Mouse (Mus musculus) adrenal gland, postnatal 10 days (tissue): ENCODE measurements around the gene Slc6a5. TPM values are rescaled to one million over a fixed set of nuclear protein-coding genes. Genes with fewer than 3 reads are reported as not detected.
"Not testable (repeated sequence)": the region's sequence is repeated elsewhere in the genome, so short reads cannot be mapped to it uniquely, and the experiment has no call there.

Experiments
- DNase-seq: peaks from one replicate; pipeline ENCODE4 v3.0.0; 2021; ENCODE audit warnings: mixed read lengths
- total RNA-seq, 2 experiments: library from RNA; stranded (reverse); gene quantifications; 2 replicates each; pipeline ENCODE4 v1.2.3; 2021

Slc6a5 gene
- total RNA-seq, 2 experiments from 2014 or later = 0.58 to 1.7 TPM

GRCm38 (mm10) chr7:49913164-49913563, 3.2 kb downstream of the Slc6a5 start:
- DNase-seq = no peak

DNA sequence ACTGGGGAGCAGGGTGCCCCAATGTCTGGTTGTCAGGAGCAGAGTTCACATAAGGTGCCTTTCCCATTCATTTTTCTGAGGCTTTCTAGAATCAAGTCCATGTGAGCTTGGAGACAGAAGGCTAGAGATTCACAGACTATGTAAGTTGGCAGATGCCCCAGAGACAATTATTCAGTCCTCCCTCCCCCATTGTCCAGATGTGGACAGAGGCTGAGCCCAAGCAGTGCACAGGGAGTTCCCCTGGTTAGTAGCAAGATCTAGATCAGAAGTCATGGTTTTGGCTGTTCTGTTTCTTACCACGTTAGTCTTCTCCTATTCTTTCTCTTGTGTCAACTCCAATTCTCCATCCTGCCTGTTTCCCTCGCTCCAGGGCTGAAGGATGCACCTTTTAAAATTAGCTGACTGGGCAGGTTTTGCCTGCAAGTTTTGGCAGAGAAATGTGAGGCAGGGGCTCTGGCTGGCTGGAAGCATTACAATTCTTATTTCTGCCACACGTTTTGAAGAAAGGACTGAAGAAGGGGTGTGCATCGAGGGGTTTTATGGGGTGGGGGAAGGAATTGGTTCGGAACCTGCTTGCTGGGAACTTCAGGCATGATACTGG, 3.9 kb downstream of the Slc6a5 start:
- DNase-seq = no peak

GRCm38 (mm10) chr7:49914946-49915345, 5.0 kb downstream of the Slc6a5 start:
- DNase-seq = no peak

- DNase-seq = no peak
Measured at GRCm38 (mm10) chr7:49915471-49915870, 5.5 kb downstream of the Slc6a5 start.

DNA sequence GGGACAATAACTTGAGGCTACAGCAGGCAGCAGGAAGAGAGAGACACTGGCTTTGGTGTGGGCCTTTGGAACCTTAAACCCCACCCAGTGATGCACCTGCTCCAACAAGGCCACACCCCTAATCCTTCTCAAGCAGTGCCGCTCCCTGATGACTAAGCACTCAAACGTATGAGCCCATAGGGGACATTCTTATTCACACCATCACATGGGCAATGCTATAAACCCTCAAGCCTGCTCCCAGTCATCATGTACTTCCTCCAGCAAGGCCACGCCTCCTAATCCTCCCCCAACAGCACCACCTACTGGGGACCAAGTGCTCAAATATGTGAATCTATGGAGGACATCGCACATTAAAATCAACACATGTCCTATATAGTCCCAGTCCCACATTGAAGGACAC, 9.5 kb downstream of the Slc6a5 start:
- DNase-seq = no peak

DNA sequence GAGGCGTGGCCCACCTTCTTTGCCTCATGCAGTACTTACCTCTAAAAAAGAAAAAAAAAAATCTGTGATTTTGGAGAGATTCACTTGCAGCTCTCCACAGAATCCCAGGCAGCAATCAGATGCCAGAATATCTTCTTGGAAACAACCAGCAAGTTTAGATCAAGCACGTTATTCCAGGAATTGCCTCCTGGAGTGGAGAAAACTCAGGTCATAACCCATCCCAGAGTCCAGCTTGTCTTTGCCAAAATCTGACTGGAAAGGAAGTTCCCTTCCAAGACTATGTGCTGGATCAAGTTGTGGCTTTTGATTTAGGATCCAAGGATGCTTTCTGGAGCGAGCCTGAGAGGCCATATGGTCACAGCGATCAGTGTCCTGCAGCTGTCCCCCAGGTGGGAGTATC, 10.8 kb downstream of the Slc6a5 start:
- no peak for DNase-seq

- DNase-seq = peak; percentile 38
Measured at GRCm38 (mm10) chr7:49922928-49923327, 13.0 kb downstream of the Slc6a5 start.

- DNase-seq = peak; percentile 87
Measured at GRCm38 (mm10) chr7:49923376-49923775, 13.4 kb downstream of the Slc6a5 start.

DNA sequence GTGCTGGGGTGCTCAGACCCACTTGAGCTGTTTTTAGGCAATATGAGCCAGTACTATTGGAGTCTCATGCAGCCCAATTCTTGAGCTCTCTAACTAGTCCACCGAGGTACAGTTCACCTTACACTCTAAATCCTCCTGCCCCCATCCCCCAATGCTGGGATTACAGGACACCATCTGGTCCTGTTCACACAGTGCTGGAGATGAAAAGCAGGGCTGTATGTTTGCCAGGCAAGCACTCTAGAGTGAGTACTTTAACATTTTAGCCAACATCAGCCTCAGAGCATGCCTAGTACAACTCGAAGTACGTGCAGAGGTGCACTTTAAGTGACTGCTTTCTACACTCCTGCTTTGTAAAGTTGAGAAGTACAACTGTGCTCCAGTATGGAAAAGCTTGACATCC, 18.6 kb downstream of the Slc6a5 start:
- no peak for DNase-seq

- DNase-seq = no peak
Measured at GRCm38 (mm10) chr7:49929999-49930398, 20.1 kb downstream of the Slc6a5 start.

DNA sequence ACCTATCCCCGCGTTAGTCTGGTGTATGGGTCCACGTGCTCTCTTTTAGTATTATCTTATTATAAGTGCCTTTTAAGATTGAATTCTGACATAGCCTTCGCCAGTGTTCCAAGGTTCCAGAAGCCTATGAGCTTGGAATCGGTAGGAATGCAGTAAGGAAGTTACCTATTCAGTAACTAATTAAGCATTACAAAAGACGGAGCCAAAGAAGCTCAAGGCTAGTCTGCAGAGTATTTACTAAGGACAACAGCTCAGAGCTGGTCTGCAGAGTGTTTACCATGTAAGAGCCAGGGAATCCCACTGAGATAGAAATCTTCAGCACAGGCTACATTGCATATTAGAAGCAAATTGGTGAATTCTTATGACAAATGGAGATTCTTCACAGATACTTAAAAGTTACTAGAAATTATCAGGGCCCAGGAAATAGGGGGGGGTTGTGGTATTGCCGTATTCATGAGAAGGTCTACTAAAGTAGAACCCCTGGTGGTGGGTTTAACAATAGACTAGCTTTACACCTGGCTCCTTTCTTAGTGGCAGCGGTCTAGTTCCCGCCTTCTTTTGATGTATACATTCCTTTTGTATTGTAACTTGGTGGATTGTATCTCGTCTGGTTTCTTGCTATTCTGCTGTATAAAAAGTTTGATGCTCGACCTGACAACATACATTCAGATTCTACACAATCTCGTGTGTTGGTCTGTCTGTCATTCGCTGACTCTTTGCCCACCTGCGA, 23.6 kb downstream of the Slc6a5 start:
- DNase-seq = not testable (repeated sequence)

DNA sequence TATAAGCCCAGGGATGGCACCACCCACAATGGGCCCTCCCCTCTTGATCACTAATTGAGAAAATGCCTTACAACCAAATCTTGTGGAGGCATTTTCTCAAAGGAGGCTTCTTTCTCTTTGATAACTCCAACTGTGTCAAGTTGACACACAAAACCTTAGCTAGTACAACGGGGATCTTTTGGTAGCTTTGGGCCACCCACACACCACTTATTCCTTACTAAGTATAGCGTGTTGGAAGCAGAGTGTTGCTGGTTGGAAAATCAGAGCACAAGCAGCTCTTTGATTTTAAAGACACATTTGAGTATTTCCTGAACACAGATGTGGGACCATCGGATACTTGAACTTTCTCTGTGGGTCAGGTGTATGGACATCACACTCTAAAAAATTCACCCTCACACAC, 26.9 kb downstream of the Slc6a5 start:
- DNase-seq = no peak

GRCm38 (mm10) chr7:49942023-49942422, 32.1 kb downstream of the Slc6a5 start:
- no peak for DNase-seq

GRCm38 (mm10) chr7:49942490-49942889, 32.5 kb downstream of the Slc6a5 start:
- DNase-seq = no peak

DNA sequence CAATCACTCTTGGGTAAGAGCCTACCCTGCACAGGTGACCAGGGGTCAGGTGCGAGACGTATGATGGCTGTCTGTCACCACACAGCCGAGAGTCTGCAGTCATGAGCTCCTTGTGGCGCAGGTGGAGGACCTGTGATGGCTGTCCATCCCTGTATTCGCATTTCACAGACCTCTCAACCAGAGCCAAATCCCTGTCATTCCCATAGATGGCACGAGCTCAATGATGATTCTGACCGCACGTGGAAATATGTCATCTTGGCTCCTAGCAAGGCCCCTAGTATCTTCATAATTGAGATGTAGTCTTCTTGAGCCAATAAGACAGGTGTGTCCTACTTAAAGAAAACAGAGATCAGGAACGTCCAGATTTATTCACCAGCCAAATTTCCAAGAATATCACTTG, 36.7 kb downstream of the Slc6a5 start:
- no peak for DNase-seq

GRCm38 (mm10) chr7:49953546-49954181, 43.7 kb downstream of the Slc6a5 start:
- DNase-seq = peak; percentile 18

DNA sequence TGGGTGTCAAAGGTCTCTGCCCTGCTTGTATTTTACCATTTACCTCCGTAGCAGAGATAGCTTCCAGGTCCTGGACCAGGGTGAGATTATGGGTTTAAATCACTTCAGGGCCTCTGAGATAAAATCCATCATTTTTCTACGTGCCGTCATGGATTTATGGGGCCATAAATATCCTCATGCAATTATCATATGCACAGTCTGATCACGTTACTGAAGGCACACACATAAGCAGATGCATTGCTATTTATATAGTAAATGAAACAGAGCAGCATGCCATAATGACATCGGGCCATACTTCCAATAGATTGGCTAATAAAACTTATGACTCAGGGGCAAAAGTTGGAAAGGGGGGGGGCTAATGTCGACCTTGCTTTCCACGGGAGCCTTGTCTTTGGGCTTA, 44.9 kb downstream of the Slc6a5 start:
- no peak for DNase-seq

DNA sequence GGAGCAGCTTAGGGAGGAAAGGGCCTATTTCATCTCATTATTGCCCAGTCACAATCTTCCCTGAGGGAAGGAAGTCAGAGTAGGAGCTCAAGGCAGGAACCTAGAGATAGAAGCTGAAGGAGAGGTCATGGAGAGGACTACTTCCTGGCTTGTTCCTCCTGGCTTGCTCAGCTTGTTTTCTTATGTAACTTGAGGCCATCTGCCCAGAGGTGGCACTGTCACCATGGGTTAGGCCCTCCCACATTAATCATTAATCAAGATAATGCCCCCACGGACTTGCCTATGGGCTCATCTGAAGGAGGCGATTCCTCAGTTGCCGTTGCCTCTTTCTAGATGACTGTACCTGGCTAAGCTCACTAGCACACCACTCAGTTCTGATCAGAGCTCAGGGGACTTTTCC, 47.2 kb downstream of the Slc6a5 start:
- DNase-seq = no peak

GRCm38 (mm10) chr7:49963764-49964163, 53.8 kb downstream of the Slc6a5 start:
- DNase-seq = no peak

DNA sequence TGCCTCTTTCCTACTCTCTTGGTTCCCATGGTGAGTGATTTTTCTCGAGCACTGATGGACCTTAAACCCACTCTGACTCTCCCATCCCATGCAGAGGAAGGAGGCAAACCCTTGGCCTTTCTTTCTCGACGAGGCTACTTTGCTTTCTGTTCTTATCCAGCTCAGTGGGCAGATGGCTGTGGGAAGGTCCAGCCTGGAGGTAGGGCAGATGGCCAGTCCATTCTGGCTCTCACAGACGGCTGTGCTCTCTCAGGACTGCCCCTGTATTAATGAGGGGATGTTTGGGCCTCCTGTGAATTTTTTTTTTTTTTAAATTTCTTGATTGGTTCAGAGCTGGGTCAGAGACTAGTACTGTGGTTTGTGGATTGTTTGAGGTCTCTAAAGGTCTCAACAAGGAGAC, 59.6 kb downstream of the Slc6a5 start:
- DNase-seq = no peak

GRCm38 (mm10) chr7:49974841-49975440, 65.0 kb downstream of the Slc6a5 start, which contains the start of gene Nell1:
Nell1 (plus strand) TSS chr7:49974864.
- DNase-seq = no peak

DNA sequence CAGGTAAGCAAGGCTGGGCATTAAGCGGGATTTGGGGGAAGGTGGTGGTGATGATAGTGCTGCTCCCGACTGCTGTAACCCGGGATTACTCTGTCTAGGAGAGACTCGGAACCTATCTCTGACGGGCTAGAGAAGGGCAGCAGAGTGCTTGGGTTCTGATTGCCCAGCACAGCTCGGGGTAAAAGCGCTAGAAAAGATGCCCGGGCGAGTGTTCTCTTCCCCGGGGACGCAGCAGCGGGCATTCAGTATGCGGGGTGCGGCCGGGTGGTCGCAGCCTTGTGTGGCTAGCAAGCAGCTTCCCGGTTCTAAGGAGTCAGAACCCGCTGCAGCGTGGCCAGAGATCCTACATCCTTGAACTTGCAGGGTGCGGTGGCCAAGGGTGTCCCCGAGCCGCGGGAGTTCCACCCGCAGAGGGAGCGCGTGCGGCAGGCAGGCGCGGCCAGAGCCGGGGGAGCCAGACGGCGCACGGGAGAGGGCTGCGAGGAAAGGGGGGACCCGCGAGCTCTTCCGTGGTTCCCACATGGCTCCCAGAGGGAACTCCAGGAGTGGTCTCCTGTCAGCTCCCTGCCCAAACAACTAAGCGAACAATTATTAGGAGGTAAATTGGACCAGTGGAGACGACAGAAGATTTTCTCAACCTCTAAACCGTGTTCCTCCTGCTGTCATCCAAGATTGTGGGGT, 65.6 kb downstream of the Slc6a5 start:
- DNase-seq = no peak
